Mouse (Mus musculus) forebrain, postnatal 0 days (tissue): ENCODE results near the gene Eif4a1. TPM values are rescaled to one million over a fixed set of nuclear protein-coding genes. Genes with fewer than 3 reads are reported as not detected.

ENCODE experiments used
- ATAC-seq: fragments of 200-750 bp; cut with Nextera tagmentation; 2 replicates; pipeline ENCODE4 v1.8.0; 2017; ENCODE audit warnings: mild to moderate bottlenecking, moderate library complexity
- DNase-seq: peaks from one replicate; pipeline ENCODE4 v3.0.0-alpha.2; 2015
- H3K27ac ChIP-seq: fragments of 300-500 bp; sonication (generic); 2 replicates; pipeline ENCODE4 v1.5.1; 2014; ENCODE audit warnings: low read depth, mild to moderate bottlenecking, antibody characterized with exemption, low read length, moderate library complexity, mixed read lengths
- H3K27me3 ChIP-seq: fragments of 300-500 bp; sonication (generic); 2 replicates; pipeline ENCODE4 v1.6.1; 2014; ENCODE audit warnings: mild to moderate bottlenecking, low read length, mixed read lengths; ENCODE audit not compliant: insufficient read depth
- H3K36me3 ChIP-seq: fragments of 300-500 bp; sonication (generic); 2 replicates; pipeline ENCODE4 v1.6.1; 2014; ENCODE audit warnings: mild to moderate bottlenecking, moderate library complexity; ENCODE audit not compliant: insufficient read depth
- H3K4me1 ChIP-seq: fragments of 300-500 bp; sonication (generic); 2 replicates; pipeline ENCODE4 v1.6.1; 2014; ENCODE audit warnings: antibody characterized with exemption; ENCODE audit not compliant: insufficient read depth
- H3K4me2 ChIP-seq: fragments of 300-500 bp; sonication (generic); 2 replicates; pipeline ENCODE4 v1.6.1; 2014; ENCODE audit warnings: low read depth, mild to moderate bottlenecking, moderate library complexity
- H3K4me3 ChIP-seq: fragments of 300-500 bp; sonication (generic); 2 replicates; pipeline ENCODE4 v1.5.1; 2014; ENCODE audit warnings: low read depth, low read length, mixed read lengths
- H3K9ac ChIP-seq: fragments of 300-500 bp; sonication (generic); 2 replicates; pipeline ENCODE4 v1.6.1; 2014; ENCODE audit warnings: mild to moderate bottlenecking
- H3K9me3 ChIP-seq: fragments of 300-500 bp; sonication (generic); 2 replicates; pipeline ENCODE4 v1.6.1; 2016; ENCODE audit warnings: low read length
- CTCF ChIP-seq: sonication (generic); IDR thresholded peaks from 2 replicates; pipeline ENCODE4 v1.5.1; 2016; ENCODE audit warnings: antibody characterized with exemption, control low read depth, low read depth
- WGBS: fragments of 180-500 bp; shearing (Covaris S2); extraction: QIAGEN DNeasy Blood & Tissue Kit; methylation state at CpG from one replicate; pipeline ENCODE4 v1.1.7; 2014; 5-methylcytosine and 5-hydroxymethylcytosine counted together
- polyA plus RNA-seq: library from polyadenylated mRNA; unstranded; fragments of >200 nt; fragmentation: Nextera tagmentation; extraction: Ambion mirVana; gene quantifications from 2 replicates; pipeline ENCODE4 v1.2.1, GENCODE M21; 2015
- total RNA-seq: library from RNA; depleted of rRNA; stranded (reverse); fragments of >200 nt; gene quantifications from 2 replicates; pipeline ENCODE4 v1.2.3, GENCODE M21; 2014

The Eif4a1 gene
- total and polyA plus RNA-seq, 2 experiments from 2014 or later, result 614 to 1,003 TPM

GRCm38 (mm10) chr11:69699595-69699994 lies 27.4 kb upstream of the Eif4a1 start:
- ATAC-seq (no peak), DNase-seq (no peak)
- TF ChIP-seq CTCF, result no peak
- H3K4me3 ChIP-seq, result no peak overlapping the region
- H3K9me3 ChIP-seq, result no peaks in the 10 kb centered on the region
- no peaks in the 10 kb centered on the region for H3K27me3 ChIP-seq
- peaks cover 12% of the 10 kb centered on the region; the same call in 1 of the 2 replicates for H3K4me1 ChIP-seq
- H3K36me3 ChIP-seq, result no peaks in the 10 kb centered on the region
- no peak overlapping the region for H3K9ac ChIP-seq
- H3K27ac ChIP-seq, result no peak overlapping the region
- WGBS, result 86% methylated on average over 1 of the region's 1 CpGs
- H3K4me2 ChIP-seq, result no peak overlapping the region

GRCm38 (mm10) chr11:69698574-69698973 lies 26.4 kb upstream of the Eif4a1 start:
- no peak overlapping the region for H3K9ac ChIP-seq
- no peaks in the 10 kb centered on the region for H3K9me3 ChIP-seq
- DNase-seq (no peak), ATAC-seq (no peak)
- TF ChIP-seq CTCF, result peak; percentile 19; the same call in 1 of the 2 replicates
- no peaks in the 10 kb centered on the region for H3K27me3 ChIP-seq
- H3K27ac ChIP-seq, result no peak overlapping the region
- no peaks in the 10 kb centered on the region for H3K36me3 ChIP-seq
- no peak overlapping the region for H3K4me2 ChIP-seq
- H3K4me1 ChIP-seq, result peaks cover 12% of the 10 kb centered on the region; the same call in 1 of the 2 replicates
- no peak overlapping the region for H3K4me3 ChIP-seq
- WGBS, result 69% methylated on average over 5 of the region's 5 CpGs

- H3K4me1 ChIP-seq, result peaks cover 12% of the 10 kb centered on the region; the same call in 1 of the 2 replicates
- TF ChIP-seq CTCF, result no peak
- WGBS, result 95% methylated on average over 3 of the region's 3 CpGs
- no peak for DNase-seq
- H3K4me3 ChIP-seq, result no peak overlapping the region
- H3K27me3 ChIP-seq, result no peaks in the 10 kb centered on the region
- H3K9ac ChIP-seq, result no peak overlapping the region
- H3K9me3 ChIP-seq, result no peaks in the 10 kb centered on the region
- ATAC-seq, result no peak
- no peak overlapping the region for H3K27ac ChIP-seq
- no peak overlapping the region for H3K4me2 ChIP-seq
- H3K36me3 ChIP-seq, result no peaks in the 10 kb centered on the region
These were observed 25.2 kb upstream of the Eif4a1 start for GRCm38 (mm10) chr11:69697396-69697795.

GRCm38 (mm10) chr11:69695361-69696181 lies 23.3 kb upstream of the Eif4a1 start, which contains the start of the genes Tnfsf12 and Tnfsfm13:
Gene Tnfsf12 (minus strand): TSS chr11:69695849.
Gene Tnfsfm13 (minus strand): TSS chr11:69696098.
- Histone ChIP-seq H3K4me3 (peak within 1 kb of the TSS; percentile 47), H3K4me2 (peak within 1 kb of the TSS; percentile 95), H3K4me1 (peaks cover 12% of the 10 kb centered on the region; the same call in 1 of the 2 replicates), H3K9ac (peak within 1 kb of the TSS; percentile 64), H3K27ac (0 out of 2 replicates have a peak within 1 kb of the TSS, but pooled peaks have one; percentile 9), H3K36me3 (no peaks in the 10 kb centered on the region), H3K9me3 (no peaks in the 10 kb centered on the region), H3K27me3 (no peaks in the 10 kb centered on the region)
- TF ChIP-seq CTCF, result peak; percentile 12; the same call in 1 of the 2 replicates
- WGBS, result 2% methylated on average over 40 of the region's 41 CpGs
- ATAC-seq, result peak; percentile 50
- peak; percentile 32 for DNase-seq

- Histone ChIP-seq H3K36me3 (no peaks in the 10 kb centered on the region), H3K9ac (peak overlapping the region; percentile 64), H3K9me3 (no peaks in the 10 kb centered on the region), H3K4me2 (peak overlapping the region; percentile 95), H3K27me3 (no peaks in the 10 kb centered on the region), H3K27ac (0 out of 2 replicates have a peak overlapping the region, but pooled peaks have one; percentile 9), H3K4me1 (peaks cover 12% of the 10 kb centered on the region; the same call in 1 of the 2 replicates), H3K4me3 (peak overlapping the region; percentile 47)
- ATAC-seq, result peak; percentile 47; the same call in 1 of the 2 replicates
- 16% methylated on average over 6 of the region's 6 CpGs for WGBS
- TF ChIP-seq CTCF, result no peak
- DNase-seq, result no peak
These were observed 22.8 kb upstream of the Eif4a1 start for GRCm38 (mm10) chr11:69695046-69695360.

- no peak overlapping the region for H3K4me2 ChIP-seq
- H3K4me3 ChIP-seq, result no peak overlapping the region
- DNase-seq (no peak), ATAC-seq (no peak)
- no peaks in the 10 kb centered on the region for H3K9me3 ChIP-seq
- peaks cover 12% of the 10 kb centered on the region; the same call in 1 of the 2 replicates for H3K4me1 ChIP-seq
- TF ChIP-seq CTCF, result no peak
- no peak overlapping the region for H3K9ac ChIP-seq
- no peak overlapping the region for H3K27ac ChIP-seq
- no peaks in the 10 kb centered on the region for H3K27me3 ChIP-seq
- 49% methylated on average over 11 of the region's 11 CpGs for WGBS
- no peaks in the 10 kb centered on the region for H3K36me3 ChIP-seq
These were observed 21.3 kb upstream of the Eif4a1 start for GRCm38 (mm10) chr11:69693421-69693965.

- H3K9ac ChIP-seq, result no peak overlapping the region
- no peaks in the 10 kb centered on the region for H3K36me3 ChIP-seq
- H3K4me3 ChIP-seq, result no peak overlapping the region
- no peaks in the 10 kb centered on the region for H3K27me3 ChIP-seq
- H3K9me3 ChIP-seq, result no peaks in the 10 kb centered on the region
- H3K27ac ChIP-seq, result no peak overlapping the region
- 82% methylated on average over 6 of the region's 6 CpGs for WGBS
- TF ChIP-seq CTCF, result no peak
- no peak for DNase-seq
- no peak overlapping the region for H3K4me2 ChIP-seq
- ATAC-seq, result no peak
- peaks cover 12% of the 10 kb centered on the region; the same call in 1 of the 2 replicates for H3K4me1 ChIP-seq
These were observed 20.6 kb upstream of the Eif4a1 start for GRCm38 (mm10) chr11:69692863-69693262.
